Mouse (Mus musculus): ENCODE results near the gene Depp1. TPM values are rescaled to one million over a fixed set of nuclear protein-coding genes. Genes with fewer than 3 reads are reported as not detected.
A peak's percentile ranks its signal among the peaks of the same experiment; 100 is the strongest.

Depp1 gene
- total and polyA plus RNA-seq, 2 experiments, result 125 to 244 TPM

GRCm38 (mm10) chr6:116653191-116653590 is 2.8 kb downstream of the Depp1 start:
- H3K27ac ChIP-seq (replicated peaks; ENCODE audit: insufficient read depth, low read depth, low read length), result peak overlapping the region; percentile 51
- peak; percentile 70 for DNase-seq (ENCODE audit: extremely low read depth, low read depth, low spot score)
- H3K27me3 ChIP-seq (ENCODE audit: control insufficient read depth, insufficient read depth, low read length), result no peaks in the 10 kb centered on the region
- H3K4me3 ChIP-seq (ENCODE audit: insufficient read depth, low read depth, low read length), result peak overlapping the region; percentile 12; the same call in 1 of the 2 replicates
- H3K9ac ChIP-seq (ENCODE audit: low read depth, low read length), result peak overlapping the region; percentile 83
- TF ChIP-seq CTCF (IDR thresholded peaks at IDR 0.05; ENCODE audit: low read depth, low read length) (no peak), POLR2A (IDR thresholded peaks at IDR 0.05; ENCODE audit: extremely low read depth, insufficient read depth, low read length) (peak; percentile 56; the same call in 1 of the 2 replicates)
- WGBS, result 33% methylated on average over 3 of the region's 3 CpGs
- H3K4me1 ChIP-seq (ENCODE audit: control insufficient read depth, insufficient read depth, low read length), result peaks cover 17% of the 10 kb centered on the region
- H3K36me3 ChIP-seq (ENCODE audit: control insufficient read depth, insufficient read depth, low read length), result peaks cover 12% of the 10 kb centered on the region
- H3K79me2 ChIP-seq (ENCODE audit: control insufficient read depth, insufficient read depth, low read length), result 0 out of 2 replicates have a peak, but pooled peaks cover 2% of the 10 kb centered on the region

GRCm38 (mm10) chr6:116653684-116654454 is 3.5 kb downstream of the Depp1 start:
- Histone ChIP-seq H3K36me3 (ENCODE audit: control insufficient read depth, insufficient read depth, low read length) (peaks cover 12% of the 10 kb centered on the region), H3K79me2 (ENCODE audit: control insufficient read depth, insufficient read depth, low read length) (0 out of 2 replicates have a peak, but pooled peaks cover 2% of the 10 kb centered on the region), H3K9ac (ENCODE audit: low read depth, low read length) (peak overlapping the region; percentile 18; the same call in 1 of the 2 replicates), H3K27me3 (ENCODE audit: control insufficient read depth, insufficient read depth, low read length) (no peaks in the 10 kb centered on the region), H3K27ac (replicated peaks; ENCODE audit: insufficient read depth, low read depth, low read length) (peak overlapping the region; percentile 50), H3K4me1 (ENCODE audit: control insufficient read depth, insufficient read depth, low read length) (peaks cover 17% of the 10 kb centered on the region), H3K4me3 (ENCODE audit: insufficient read depth, low read depth, low read length) (no peak overlapping the region)
- WGBS, result 10% methylated on average over 9 of the region's 9 CpGs
- TF ChIP-seq POLR2A (IDR thresholded peaks at IDR 0.05; ENCODE audit: extremely low read depth, insufficient read depth, low read length), result peak; percentile 49; the same call in 1 of the 2 replicates
- peak; percentile 37 for TF ChIP-seq CTCF (IDR thresholded peaks at IDR 0.05; ENCODE audit: low read depth, low read length)
- DNase-seq (ENCODE audit: extremely low read depth, low read depth, low spot score), result peak; percentile 87

GRCm38 (mm10) chr6:116663364-116663763 is 13.0 kb downstream of the Depp1 start:
- H3K4me3 ChIP-seq (ENCODE audit: insufficient read depth, low read depth, low read length), result no peak overlapping the region
- DNase-seq (ENCODE audit: extremely low read depth, low read depth, low spot score), result no peak
- 81% methylated on average over 2 of the region's 2 CpGs for WGBS
- no peak overlapping the region for H3K9ac ChIP-seq (ENCODE audit: low read depth, low read length)
- H3K27me3 ChIP-seq (ENCODE audit: control insufficient read depth, insufficient read depth, low read length), result no peaks in the 10 kb centered on the region
- no peaks in the 10 kb centered on the region for H3K36me3 ChIP-seq (ENCODE audit: control insufficient read depth, insufficient read depth, low read length)
- H3K79me2 ChIP-seq (ENCODE audit: control insufficient read depth, insufficient read depth, low read length), result no peaks in the 10 kb centered on the region
- no peak for TF ChIP-seq CTCF (IDR thresholded peaks at IDR 0.05; ENCODE audit: low read depth, low read length)
- TF ChIP-seq POLR2A (IDR thresholded peaks at IDR 0.05; ENCODE audit: extremely low read depth, insufficient read depth, low read length), result no peak
- H3K4me1 ChIP-seq (ENCODE audit: control insufficient read depth, insufficient read depth, low read length), result no peaks in the 10 kb centered on the region
- no peak overlapping the region for H3K27ac ChIP-seq (replicated peaks; ENCODE audit: insufficient read depth, low read depth, low read length)

- no peak overlapping the region for H3K27ac ChIP-seq (replicated peaks; ENCODE audit: insufficient read depth, low read depth, low read length)
- no peak overlapping the region for H3K9ac ChIP-seq (ENCODE audit: low read depth, low read length)
These were observed 13.6 kb downstream of the Depp1 start for GRCm38 (mm10) chr6:116664031-116664430.

GRCm38 (mm10) chr6:116664830-116665229 is 14.4 kb downstream of the Depp1 start:
- Histone ChIP-seq H3K27ac (replicated peaks; ENCODE audit: insufficient read depth, low read depth, low read length) (no peak overlapping the region), H3K27me3 (ENCODE audit: control insufficient read depth, insufficient read depth, low read length) (no peaks in the 10 kb centered on the region), H3K36me3 (ENCODE audit: control insufficient read depth, insufficient read depth, low read length) (no peaks in the 10 kb centered on the region), H3K4me3 (ENCODE audit: insufficient read depth, low read depth, low read length) (no peak overlapping the region), H3K9ac (ENCODE audit: low read depth, low read length) (no peak overlapping the region), H3K79me2 (ENCODE audit: control insufficient read depth, insufficient read depth, low read length) (no peaks in the 10 kb centered on the region), H3K4me1 (ENCODE audit: control insufficient read depth, insufficient read depth, low read length) (no peaks in the 10 kb centered on the region)
- 91% methylated on average over 3 of the region's 3 CpGs for WGBS
- no peak for DNase-seq (ENCODE audit: extremely low read depth, low read depth, low spot score)
- TF ChIP-seq POLR2A (IDR thresholded peaks at IDR 0.05; ENCODE audit: extremely low read depth, insufficient read depth, low read length) (no peak), CTCF (IDR thresholded peaks at IDR 0.05; ENCODE audit: low read depth, low read length) (no peak)

More at GRCm38 (mm10) chr6:116664031-116664430, 13.6 kb downstream of the Depp1 start:
- Histone ChIP-seq H3K27me3 (ENCODE audit: control insufficient read depth, insufficient read depth, low read length) (no peaks in the 10 kb centered on the region), H3K36me3 (ENCODE audit: control insufficient read depth, insufficient read depth, low read length) (no peaks in the 10 kb centered on the region), H3K4me3 (ENCODE audit: insufficient read depth, low read depth, low read length) (no peak overlapping the region), H3K4me1 (ENCODE audit: control insufficient read depth, insufficient read depth, low read length) (no peaks in the 10 kb centered on the region), H3K79me2 (ENCODE audit: control insufficient read depth, insufficient read depth, low read length) (no peaks in the 10 kb centered on the region)
- DNase-seq (ENCODE audit: extremely low read depth, low read depth, low spot score), result peak; percentile 27
- WGBS, result 87% methylated on average over 6 of the region's 6 CpGs
- TF ChIP-seq POLR2A (IDR thresholded peaks at IDR 0.05; ENCODE audit: extremely low read depth, insufficient read depth, low read length) (no peak), CTCF (IDR thresholded peaks at IDR 0.05; ENCODE audit: low read depth, low read length) (no peak)

Data from liver, adult 2 months (tissue).